Mouse (Mus musculus): ENCODE measurements around the gene Tbc1d1. TPM values are rescaled to one million over a fixed set of nuclear protein-coding genes. Genes with fewer than 3 reads are reported as not detected.
"Not testable (repeated sequence)": the region's sequence is repeated elsewhere in the genome, so short reads cannot be mapped to it uniquely, and the experiment has no call there.

The Tbc1d1 gene
- polyA plus RNA-seq, 1 experiment from 2014 or later: 11.6 TPM

- Histone ChIP-seq H3K27me3 (replicated peaks; ENCODE audit: control insufficient read depth, insufficient read depth, low read length) (no peaks in the 10 kb centered on the region), H3K36me3 (ENCODE audit: control insufficient read depth, insufficient read depth, low read length) (peaks cover 10% of the 10 kb centered on the region; the same call in 1 of the 2 replicates), H3K4me3 (ENCODE audit: low read depth, low read length) (no peak overlapping the region), H3K9ac (ENCODE audit: low read length) (no peak overlapping the region), H3K4me1 (ENCODE audit: control insufficient read depth, insufficient read depth, low read length) (0 out of 2 replicates have a peak, but pooled peaks cover 4% of the 10 kb centered on the region), H3K27ac (ENCODE audit: low read depth, low read length) (no peak overlapping the region), H3K4me2 (ENCODE audit: low read length) (no peak overlapping the region), H3K9me3 (replicated peaks; ENCODE audit: control insufficient read depth, low read length) (no peaks in the 10 kb centered on the region)
- no peak for DNase-seq (ENCODE audit: low spot score)
- 89% methylated on average over 5 of the region's 5 CpGs for WGBS
- ATAC-seq: no peak
These were observed 169.7 kb downstream of the Tbc1d1 start for GRCm38 (mm10) chr5:64325741-64326355.

GRCm38 (mm10) chr5:64326427-64327181 is 170.5 kb downstream of the Tbc1d1 start:
- no peak overlapping the region for H3K9ac ChIP-seq (ENCODE audit: low read length)
- H3K27ac ChIP-seq (ENCODE audit: low read depth, low read length): peak overlapping the region; percentile 48
- DNase-seq (ENCODE audit: low spot score) (no peak), ATAC-seq (no peak)
- WGBS: 76% methylated on average over 7 of the region's 7 CpGs
- H3K27me3 ChIP-seq (replicated peaks; ENCODE audit: control insufficient read depth, insufficient read depth, low read length): no peaks in the 10 kb centered on the region
- peaks cover 10% of the 10 kb centered on the region; the same call in 1 of the 2 replicates for H3K36me3 ChIP-seq (ENCODE audit: control insufficient read depth, insufficient read depth, low read length)
- no peak overlapping the region for H3K4me3 ChIP-seq (ENCODE audit: low read depth, low read length)
- no peak overlapping the region for H3K4me2 ChIP-seq (ENCODE audit: low read length)
- H3K9me3 ChIP-seq (replicated peaks; ENCODE audit: control insufficient read depth, low read length): no peaks in the 10 kb centered on the region
- H3K4me1 ChIP-seq (ENCODE audit: control insufficient read depth, insufficient read depth, low read length): 0 out of 2 replicates have a peak, but pooled peaks cover 4% of the 10 kb centered on the region

GRCm38 (mm10) chr5:64327212-64327902 is 171.3 kb downstream of the Tbc1d1 start:
- Histone ChIP-seq H3K4me2 (ENCODE audit: low read length) (no peak overlapping the region), H3K4me3 (ENCODE audit: low read depth, low read length) (no peak overlapping the region), H3K36me3 (ENCODE audit: control insufficient read depth, insufficient read depth, low read length) (peaks cover 10% of the 10 kb centered on the region; the same call in 1 of the 2 replicates), H3K27ac (ENCODE audit: low read depth, low read length) (no peak overlapping the region), H3K9me3 (replicated peaks; ENCODE audit: control insufficient read depth, low read length) (no peaks in the 10 kb centered on the region), H3K27me3 (replicated peaks; ENCODE audit: control insufficient read depth, insufficient read depth, low read length) (no peaks in the 10 kb centered on the region), H3K9ac (ENCODE audit: low read length) (no peak overlapping the region), H3K4me1 (ENCODE audit: control insufficient read depth, insufficient read depth, low read length) (0 out of 2 replicates have a peak, but pooled peaks cover 4% of the 10 kb centered on the region)
- no peak for DNase-seq (ENCODE audit: low spot score)
- no peak for ATAC-seq
- WGBS: 69% methylated on average over 7 of the region's 7 CpGs

- H3K4me3 ChIP-seq (ENCODE audit: low read depth, low read length): no peak overlapping the region
- H3K27me3 ChIP-seq (replicated peaks; ENCODE audit: control insufficient read depth, insufficient read depth, low read length): no peaks in the 10 kb centered on the region
- WGBS: 28% methylated on average over 7 of the region's 7 CpGs
- peak overlapping the region; percentile 17 for H3K9ac ChIP-seq (ENCODE audit: low read length)
- peak; percentile 76 for DNase-seq (ENCODE audit: low spot score)
- H3K4me1 ChIP-seq (ENCODE audit: control insufficient read depth, insufficient read depth, low read length): no peaks in the 10 kb centered on the region
- peak; percentile 89 for ATAC-seq
- no peaks in the 10 kb centered on the region for H3K9me3 ChIP-seq (replicated peaks; ENCODE audit: control insufficient read depth, low read length)
- no peak overlapping the region for H3K4me2 ChIP-seq (ENCODE audit: low read length)
- peak overlapping the region; percentile 66 for H3K27ac ChIP-seq (ENCODE audit: low read depth, low read length)
- H3K36me3 ChIP-seq (ENCODE audit: control insufficient read depth, insufficient read depth, low read length): no peaks in the 10 kb centered on the region
These were observed 180.8 kb downstream of the Tbc1d1 start for GRCm38 (mm10) chr5:64336767-64337408.

GRCm38 (mm10) chr5:64338795-64339194 is 182.7 kb downstream of the Tbc1d1 start:
- H3K27me3 ChIP-seq (replicated peaks; ENCODE audit: control insufficient read depth, insufficient read depth, low read length); ATAC-seq; H3K9me3 ChIP-seq (replicated peaks; ENCODE audit: control insufficient read depth, low read length); DNase-seq (ENCODE audit: low spot score); H3K4me3 ChIP-seq (ENCODE audit: low read depth, low read length); H3K36me3 ChIP-seq (ENCODE audit: control insufficient read depth, insufficient read depth, low read length); H3K27ac ChIP-seq (ENCODE audit: low read depth, low read length); H3K4me2 ChIP-seq (ENCODE audit: low read length); H3K4me1 ChIP-seq (ENCODE audit: control insufficient read depth, insufficient read depth, low read length); H3K9ac ChIP-seq (ENCODE audit: low read length): not testable (repeated sequence)
- WGBS: 81% methylated on average over 6 of the region's 6 CpGs

- H3K36me3 ChIP-seq (ENCODE audit: control insufficient read depth, insufficient read depth, low read length): no peaks in the 10 kb centered on the region
- ATAC-seq (no peak), DNase-seq (ENCODE audit: low spot score) (no peak)
- no peaks in the 10 kb centered on the region for H3K9me3 ChIP-seq (replicated peaks; ENCODE audit: control insufficient read depth, low read length)
- no peaks in the 10 kb centered on the region for H3K27me3 ChIP-seq (replicated peaks; ENCODE audit: control insufficient read depth, insufficient read depth, low read length)
- H3K4me2 ChIP-seq (ENCODE audit: low read length): no peak overlapping the region
- peaks cover 4% of the 10 kb centered on the region; the same call in 1 of the 2 replicates for H3K4me1 ChIP-seq (ENCODE audit: control insufficient read depth, insufficient read depth, low read length)
- no peak overlapping the region for H3K9ac ChIP-seq (ENCODE audit: low read length)
- 83% methylated on average over 3 of the region's 3 CpGs for WGBS
- H3K27ac ChIP-seq (ENCODE audit: low read depth, low read length): no peak overlapping the region
- no peak overlapping the region for H3K4me3 ChIP-seq (ENCODE audit: low read depth, low read length)
These were observed 184.3 kb downstream of the Tbc1d1 start for GRCm38 (mm10) chr5:64340366-64340765.

- DNase-seq (ENCODE audit: low spot score) (no peak), ATAC-seq (no peak)
- Histone ChIP-seq H3K4me3 (ENCODE audit: low read depth, low read length) (no peak overlapping the region), H3K4me2 (ENCODE audit: low read length) (no peak overlapping the region), H3K9me3 (replicated peaks; ENCODE audit: control insufficient read depth, low read length) (no peaks in the 10 kb centered on the region), H3K9ac (ENCODE audit: low read length) (no peak overlapping the region), H3K4me1 (ENCODE audit: control insufficient read depth, insufficient read depth, low read length) (peaks cover 5% of the 10 kb centered on the region; the same call in 1 of the 2 replicates), H3K27ac (ENCODE audit: low read depth, low read length) (no peak overlapping the region), H3K27me3 (replicated peaks; ENCODE audit: control insufficient read depth, insufficient read depth, low read length) (no peaks in the 10 kb centered on the region), H3K36me3 (ENCODE audit: control insufficient read depth, insufficient read depth, low read length) (no peaks in the 10 kb centered on the region)
- 76% methylated on average over 3 of the region's 3 CpGs for WGBS
These were observed 185.6 kb downstream of the Tbc1d1 start for GRCm38 (mm10) chr5:64341671-64342070.

GRCm38 (mm10) chr5:64342138-64342537 is 186.0 kb downstream of the Tbc1d1 start:
- Histone ChIP-seq H3K9ac (ENCODE audit: low read length) (no peak overlapping the region), H3K4me3 (ENCODE audit: low read depth, low read length) (no peak overlapping the region), H3K27me3 (replicated peaks; ENCODE audit: control insufficient read depth, insufficient read depth, low read length) (no peaks in the 10 kb centered on the region), H3K4me2 (ENCODE audit: low read length) (no peak overlapping the region), H3K4me1 (ENCODE audit: control insufficient read depth, insufficient read depth, low read length) (peaks cover 5% of the 10 kb centered on the region; the same call in 1 of the 2 replicates), H3K36me3 (ENCODE audit: control insufficient read depth, insufficient read depth, low read length) (no peaks in the 10 kb centered on the region), H3K9me3 (replicated peaks; ENCODE audit: control insufficient read depth, low read length) (no peaks in the 10 kb centered on the region), H3K27ac (ENCODE audit: low read depth, low read length) (0 out of 2 replicates have a peak overlapping the region, but pooled peaks have one; percentile 27)
- 94% methylated on average over 10 of the region's 10 CpGs for WGBS
- no peak for ATAC-seq
- DNase-seq (ENCODE audit: low spot score): no peak
